Mouse (Mus musculus): ENCODE measurements at regions not wholly inside any gene's neighbourhood (a gene's known extent, or its start where the extent isn't known, plus 50 kb on each side); places are given as distances from the start of the nearest gene placed in this dataset.

- TF ChIP-seq CHD2 (IDR thresholded peaks at IDR 0.05; ENCODE audit: low read length): no peak
- TF ChIP-seq GATA1 (IDR thresholded peaks at IDR 0.05; ENCODE audit: low read depth, low read length): no peak
- no peak for TF ChIP-seq HCFC1 (IDR thresholded peaks at IDR 0.05; ENCODE audit: low read depth, low read length)
- TF ChIP-seq CHD1 (IDR thresholded peaks at IDR 0.05; ENCODE audit: low read depth, low read length): no peak
- no peak for TF ChIP-seq USF1 (IDR thresholded peaks at IDR 0.05; ENCODE audit: low read depth, low read length)
- TF ChIP-seq ZKSCAN1 (IDR thresholded peaks at IDR 0.05; ENCODE audit: low read depth, low read length): no peak
Measured at GRCm38 (mm10) chr1:41981545-41981944, 714.0 kb upstream of the Pou3f3 start.

Data from MEL (cell line).